Mouse (Mus musculus): Measurements from ENCODE around the gene Drap1. TPM values are rescaled to one million over a fixed set of nuclear protein-coding genes. Genes with fewer than 3 reads are reported as not detected.
"Not testable (repeated sequence)": the region's sequence is repeated elsewhere in the genome, so short reads cannot be mapped to it uniquely, and the experiment has no call there.

The Drap1 gene
- polyA plus RNA-seq, 1 experiment from 2014 or later, result 253 TPM

GRCm38 (mm10) chr19:5413840-5414239 lies 10.9 kb downstream of the Drap1 start:
- DNase-seq (ENCODE audit: low spot score) (no peak), ATAC-seq (ENCODE audit: low FRiP score) (no peak)
- Histone ChIP-seq H3K36me3 (replicated peaks; ENCODE audit: control insufficient read depth, insufficient read depth) (peaks cover 4% of the 10 kb centered on the region), H3K4me3 (replicated peaks; ENCODE audit: low read length) (no peak overlapping the region), H3K27me3 (ENCODE audit: control insufficient read depth, insufficient read depth, low read length) (no peaks in the 10 kb centered on the region), H3K27ac (no peak overlapping the region), H3K4me1 (replicated peaks; ENCODE audit: control insufficient read depth, insufficient read depth, low read length) (no peaks in the 10 kb centered on the region), H3K9me3 (ENCODE audit: control insufficient read depth, low read length) (no peaks in the 10 kb centered on the region), H3K4me2 (replicated peaks) (no peak overlapping the region), H3K9ac (no peak overlapping the region)
- WGBS, result 76% methylated on average over 4 of the region's 4 CpGs

- Histone ChIP-seq H3K4me3 (replicated peaks; ENCODE audit: low read length) (no peak overlapping the region), H3K36me3 (replicated peaks; ENCODE audit: control insufficient read depth, insufficient read depth) (peaks cover 2% of the 10 kb centered on the region), H3K27ac (no peak overlapping the region), H3K4me1 (replicated peaks; ENCODE audit: control insufficient read depth, insufficient read depth, low read length) (peaks cover 8% of the 10 kb centered on the region), H3K9ac (no peak overlapping the region), H3K9me3 (ENCODE audit: control insufficient read depth, low read length) (no peaks in the 10 kb centered on the region), H3K27me3 (ENCODE audit: control insufficient read depth, insufficient read depth, low read length) (no peaks in the 10 kb centered on the region), H3K4me2 (replicated peaks) (no peak overlapping the region)
- ATAC-seq (ENCODE audit: low FRiP score) (no peak), DNase-seq (ENCODE audit: low spot score) (no peak)
- 58% methylated on average over 5 of the region's 5 CpGs for WGBS
Observed at GRCm38 (mm10) chr19:5411961-5412360, 12.8 kb downstream of the Drap1 start.

GRCm38 (mm10) chr19:5410641-5411040 lies 14.1 kb downstream of the Drap1 start:
- WGBS, result 93% methylated on average over 5 of the region's 5 CpGs

GRCm38 (mm10) chr19:5409068-5409467 lies 15.7 kb downstream of the Drap1 start:
- no peak overlapping the region for H3K9ac ChIP-seq
- DNase-seq (ENCODE audit: low spot score), result no peak
- no peaks in the 10 kb centered on the region for H3K9me3 ChIP-seq (ENCODE audit: control insufficient read depth, low read length)
- H3K4me2 ChIP-seq (replicated peaks), result no peak overlapping the region
- no peaks in the 10 kb centered on the region for H3K36me3 ChIP-seq (replicated peaks; ENCODE audit: control insufficient read depth, insufficient read depth)
- no peak overlapping the region for H3K4me3 ChIP-seq (replicated peaks; ENCODE audit: low read length)
- 81% methylated on average over 5 of the region's 5 CpGs for WGBS
- H3K27me3 ChIP-seq (ENCODE audit: control insufficient read depth, insufficient read depth, low read length), result no peaks in the 10 kb centered on the region
- H3K27ac ChIP-seq, result no peak overlapping the region
- no peak for ATAC-seq (ENCODE audit: low FRiP score)
- peaks cover 12% of the 10 kb centered on the region for H3K4me1 ChIP-seq (replicated peaks; ENCODE audit: control insufficient read depth, insufficient read depth, low read length)

More at GRCm38 (mm10) chr19:5410641-5411040, 14.1 kb downstream of the Drap1 start:
- Histone ChIP-seq H3K4me2 (replicated peaks) (no peak overlapping the region), H3K4me3 (replicated peaks; ENCODE audit: low read length) (no peak overlapping the region), H3K4me1 (replicated peaks; ENCODE audit: control insufficient read depth, insufficient read depth, low read length) (peaks cover 12% of the 10 kb centered on the region), H3K27ac (no peak overlapping the region), H3K9ac (no peak overlapping the region), H3K36me3 (replicated peaks; ENCODE audit: control insufficient read depth, insufficient read depth) (no peaks in the 10 kb centered on the region), H3K9me3 (ENCODE audit: control insufficient read depth, low read length) (no peaks in the 10 kb centered on the region), H3K27me3 (ENCODE audit: control insufficient read depth, insufficient read depth, low read length) (no peaks in the 10 kb centered on the region)
- no peak for DNase-seq (ENCODE audit: low spot score)
- ATAC-seq (ENCODE audit: low FRiP score), result no peak

GRCm38 (mm10) chr19:5408057-5409001 lies 16.4 kb downstream of the Drap1 start:
- Histone ChIP-seq H3K4me1 (replicated peaks; ENCODE audit: control insufficient read depth, insufficient read depth, low read length) (peaks cover 12% of the 10 kb centered on the region), H3K36me3 (replicated peaks; ENCODE audit: control insufficient read depth, insufficient read depth) (no peaks in the 10 kb centered on the region), H3K27ac (no peak overlapping the region), H3K4me3 (replicated peaks; ENCODE audit: low read length) (no peak overlapping the region), H3K27me3 (ENCODE audit: control insufficient read depth, insufficient read depth, low read length) (no peaks in the 10 kb centered on the region), H3K4me2 (replicated peaks) (peak overlapping the region; percentile 77), H3K9me3 (ENCODE audit: control insufficient read depth, low read length) (no peaks in the 10 kb centered on the region), H3K9ac (no peak overlapping the region)
- WGBS, result 87% methylated on average over 13 of the region's 13 CpGs
- DNase-seq (ENCODE audit: low spot score) (no peak), ATAC-seq (ENCODE audit: low FRiP score) (no peak)

- Histone ChIP-seq H3K4me3 (replicated peaks; ENCODE audit: low read length) (peak overlapping the region; percentile 48), H3K9ac (peak overlapping the region; percentile 76), H3K9me3 (ENCODE audit: control insufficient read depth, low read length) (no peaks in the 10 kb centered on the region), H3K27ac (peak overlapping the region; percentile 88), H3K4me1 (replicated peaks; ENCODE audit: control insufficient read depth, insufficient read depth, low read length) (peaks cover 12% of the 10 kb centered on the region), H3K4me2 (replicated peaks) (peak overlapping the region; percentile 77), H3K27me3 (ENCODE audit: control insufficient read depth, insufficient read depth, low read length) (no peaks in the 10 kb centered on the region), H3K36me3 (replicated peaks; ENCODE audit: control insufficient read depth, insufficient read depth) (no peaks in the 10 kb centered on the region)
- ATAC-seq (ENCODE audit: low FRiP score) (peak; percentile 25; the same call in 1 of the 2 replicates), DNase-seq (ENCODE audit: low spot score) (peak; percentile 75)
- WGBS, result 17% methylated on average over 7 of the region's 7 CpGs
Observed at GRCm38 (mm10) chr19:5407133-5407532, 17.6 kb downstream of the Drap1 start.

GRCm38 (mm10) chr19:5406531-5407126 lies 18.1 kb downstream of the Drap1 start:
- Histone ChIP-seq H3K4me2 (replicated peaks) (peak overlapping the region; percentile 77), H3K27ac (peak overlapping the region; percentile 88), H3K4me1 (replicated peaks; ENCODE audit: control insufficient read depth, insufficient read depth, low read length) (peaks cover 12% of the 10 kb centered on the region), H3K9ac (peak overlapping the region; percentile 76), H3K4me3 (replicated peaks; ENCODE audit: low read length) (peak overlapping the region; percentile 48)
- not testable (repeated sequence) for DNase-seq (ENCODE audit: low spot score); H3K27me3 ChIP-seq (ENCODE audit: control insufficient read depth, insufficient read depth, low read length); H3K36me3 ChIP-seq (replicated peaks; ENCODE audit: control insufficient read depth, insufficient read depth); H3K9me3 ChIP-seq (ENCODE audit: control insufficient read depth, low read length)
- ATAC-seq (ENCODE audit: low FRiP score), result peak; percentile 87
- WGBS, result 22% methylated on average over 21 of the region's 25 CpGs

- Histone ChIP-seq H3K4me3 (replicated peaks; ENCODE audit: low read length) (peak overlapping the region; percentile 30), H3K27ac (peak overlapping the region; percentile 59), H3K9ac (peak overlapping the region; percentile 54), H3K4me2 (replicated peaks) (peak overlapping the region; percentile 61), H3K9me3 (ENCODE audit: control insufficient read depth, low read length) (no peaks in the 10 kb centered on the region), H3K27me3 (ENCODE audit: control insufficient read depth, insufficient read depth, low read length) (no peaks in the 10 kb centered on the region), H3K36me3 (replicated peaks; ENCODE audit: control insufficient read depth, insufficient read depth) (no peaks in the 10 kb centered on the region), H3K4me1 (replicated peaks; ENCODE audit: control insufficient read depth, insufficient read depth, low read length) (peaks cover 12% of the 10 kb centered on the region)
- no peak for ATAC-seq (ENCODE audit: low FRiP score)
- 37% methylated on average over 7 of the region's 7 CpGs for WGBS
- DNase-seq (ENCODE audit: low spot score), result no peak
Observed at GRCm38 (mm10) chr19:5405924-5406323, 18.9 kb downstream of the Drap1 start.

GRCm38 (mm10) chr19:5402293-5402692 lies 22.5 kb downstream of the Drap1 start, which contains the start of gene Tsga10ip:
Gene Tsga10ip (minus strand): TSS chr19:5402526.
- H3K4me1 ChIP-seq (replicated peaks; ENCODE audit: control insufficient read depth, insufficient read depth, low read length), result peaks cover 6% of the 10 kb centered on the region
- DNase-seq (ENCODE audit: low spot score) (no peak), ATAC-seq (ENCODE audit: low FRiP score) (no peak)
- H3K27ac ChIP-seq, result no peak within 1 kb of the TSS
- no peak within 1 kb of the TSS for H3K4me2 ChIP-seq (replicated peaks)
- H3K9me3 ChIP-seq (ENCODE audit: control insufficient read depth, low read length), result no peaks in the 10 kb centered on the region
- no peak within 1 kb of the TSS for H3K9ac ChIP-seq
- H3K4me3 ChIP-seq (replicated peaks; ENCODE audit: low read length), result no peak within 1 kb of the TSS
- H3K36me3 ChIP-seq (replicated peaks; ENCODE audit: control insufficient read depth, insufficient read depth), result no peaks in the 10 kb centered on the region
- WGBS, result 68% methylated on average over 8 of the region's 8 CpGs
- H3K27me3 ChIP-seq (ENCODE audit: control insufficient read depth, insufficient read depth, low read length), result no peaks in the 10 kb centered on the region

Measured in hindbrain, embryonic 14.5 days (tissue).